Mouse (Mus musculus) limb, embryonic 11.5 days (tissue): ENCODE results near the gene Dlg3. TPM values are rescaled to one million over a fixed set of nuclear protein-coding genes. Genes with fewer than 3 reads are reported as not detected.

ENCODE experiments used
- ATAC-seq: fragments of 200-750 bp; cut with Nextera tagmentation; 2 replicates; pipeline ENCODE4 v1.8.0; 2017; ENCODE audit warnings: low read depth; ENCODE audit not compliant: insufficient number of reproducible peaks, low FRiP score, low TSS enrichment
- DNase-seq: peaks from one replicate; pipeline ENCODE4 v3.0.0-alpha.2; 2015; ENCODE audit warnings: low spot score
- H3K27ac ChIP-seq: fragments of 300-500 bp; sonication (generic); replicated peaks from 2 replicates; pipeline ENCODE4 v1.5.1; 2014; ENCODE audit warnings: low read depth, mild to moderate bottlenecking, low read length
- H3K27me3 ChIP-seq: fragments of 300-500 bp; sonication (generic); 2 replicates; pipeline ENCODE4 v1.6.1; 2014; ENCODE audit warnings: mild to moderate bottlenecking, low read length, mixed read lengths; ENCODE audit not compliant: control insufficient read depth, insufficient read depth
- H3K36me3 ChIP-seq: fragments of 300-500 bp; sonication (generic); 2 replicates; pipeline ENCODE4 v1.6.1; 2014; ENCODE audit warnings: mild to moderate bottlenecking, low read length, moderate library complexity, mixed read lengths; ENCODE audit not compliant: control insufficient read depth, insufficient read depth
- H3K4me1 ChIP-seq: fragments of 300-500 bp; sonication (generic); 2 replicates; pipeline ENCODE4 v1.6.1; 2014; ENCODE audit warnings: low read length, mixed read lengths; ENCODE audit not compliant: control insufficient read depth, insufficient read depth
- H3K4me2 ChIP-seq: fragments of 300-500 bp; sonication (generic); 2 replicates; pipeline ENCODE4 v1.6.1; 2014; ENCODE audit warnings: low read depth, mild to moderate bottlenecking, moderate library complexity; ENCODE audit not compliant: severe bottlenecking
- H3K4me3 ChIP-seq: fragments of 300-500 bp; sonication (generic); 2 replicates; pipeline ENCODE4 v1.5.1; 2014; ENCODE audit warnings: low read depth, low read length
- H3K9ac ChIP-seq: fragments of 300-500 bp; sonication (generic); 2 replicates; pipeline ENCODE4 v1.6.1; 2014; ENCODE audit warnings: mild to moderate bottlenecking, low read length
- H3K9me3 ChIP-seq: fragments of 300-500 bp; sonication (generic); 2 replicates; pipeline ENCODE4 v1.6.1; 2016; ENCODE audit warnings: low read length; ENCODE audit not compliant: control insufficient read depth
- WGBS: fragments of 180-500 bp; shearing (Covaris S2); extraction: QIAGEN DNeasy Blood & Tissue Kit; methylation state at CpG from one replicate; pipeline ENCODE4 v1.1.7; 2014; 5-methylcytosine and 5-hydroxymethylcytosine counted together
- polyA plus RNA-seq: library from polyadenylated mRNA; unstranded; fragments of >200 nt; fragmentation: Nextera tagmentation; extraction: Ambion mirVana; gene quantifications from 2 replicates; pipeline ENCODE4 v1.2.1, GENCODE M21; 2014

Gene Dlg3
- polyA plus RNA-seq, 1 experiment from 2014 or later, result 11.4 TPM

DNA sequence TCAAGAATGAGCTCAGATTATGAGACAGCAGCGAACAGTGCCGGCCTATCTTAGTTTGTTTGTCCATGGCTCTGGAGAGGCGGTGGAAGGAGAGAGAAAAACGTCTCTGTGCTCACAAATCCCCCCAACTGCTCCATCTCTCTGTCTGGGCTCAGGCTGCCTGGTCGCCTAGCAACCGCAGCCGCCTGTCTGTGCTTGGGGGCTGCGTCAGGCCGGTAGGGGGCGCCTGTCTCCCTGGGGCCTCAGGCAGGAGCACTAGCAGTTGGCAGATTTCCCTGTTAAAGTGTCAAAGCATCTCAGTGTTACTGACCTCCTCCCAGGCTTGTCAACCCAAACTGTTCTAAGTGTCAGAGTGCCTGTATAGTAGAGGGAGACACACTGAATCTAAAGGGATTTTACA, 25.6 kb upstream of the Dlg3 start:
- no peak overlapping the region for H3K27ac ChIP-seq
- no peak overlapping the region for H3K4me3 ChIP-seq
- ATAC-seq (no peak), DNase-seq (peak; percentile 68)
- H3K9me3 ChIP-seq, result no peaks in the 10 kb centered on the region
- H3K4me1 ChIP-seq, result no peaks in the 10 kb centered on the region
- no peaks in the 10 kb centered on the region; the same call in 1 of the 2 replicates for H3K27me3 ChIP-seq
- no peaks in the 10 kb centered on the region for H3K36me3 ChIP-seq
- H3K4me2 ChIP-seq, result no peak overlapping the region
- WGBS, result 6% methylated on average over 10 of the region's 10 CpGs
- H3K9ac ChIP-seq, result no peak overlapping the region

DNA sequence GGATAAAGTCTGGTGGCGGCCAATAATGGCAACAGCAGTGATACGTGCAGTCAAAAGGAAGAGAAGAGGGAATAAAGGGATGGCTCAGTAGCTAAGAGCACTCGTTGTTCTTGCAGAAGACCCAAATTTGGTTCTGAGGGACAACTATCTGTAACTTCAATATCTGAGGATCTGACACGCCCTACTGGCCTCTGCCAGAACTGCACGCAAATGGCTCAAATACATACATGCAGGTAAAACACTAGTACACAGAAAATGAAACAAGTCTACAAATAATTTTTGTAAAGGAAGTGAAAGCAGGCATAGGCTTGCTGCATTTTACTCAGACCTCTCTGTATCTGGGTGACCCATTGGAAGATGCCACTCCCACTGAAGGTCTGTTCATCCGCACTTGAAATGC, 1.7 kb upstream of the Dlg3 start:
- H3K4me2 ChIP-seq, result no peak overlapping the region
- no peaks in the 10 kb centered on the region for H3K36me3 ChIP-seq
- H3K4me1 ChIP-seq, result no peaks in the 10 kb centered on the region
- no peaks in the 10 kb centered on the region for H3K9me3 ChIP-seq
- no peak overlapping the region for H3K27ac ChIP-seq
- WGBS, result 85% methylated on average over 6 of the region's 6 CpGs
- H3K9ac ChIP-seq, result no peak overlapping the region
- no peak overlapping the region for H3K4me3 ChIP-seq
- H3K27me3 ChIP-seq, result 0 out of 2 replicates have a peak, but pooled peaks cover 4% of the 10 kb centered on the region
- ATAC-seq (no peak), DNase-seq (no peak)

GRCm38 (mm10) chrX:100767885-100768626, 534 bp downstream of the Dlg3 start:
- H3K9ac ChIP-seq, result 0 out of 2 replicates have a peak overlapping the region, but pooled peaks have one; percentile 22
- 0 out of 2 replicates have a peak, but pooled peaks cover 4% of the 10 kb centered on the region for H3K27me3 ChIP-seq
- no peak for DNase-seq
- no peaks in the 10 kb centered on the region for H3K36me3 ChIP-seq
- no peak overlapping the region for H3K27ac ChIP-seq
- peak overlapping the region; percentile 77 for H3K4me2 ChIP-seq
- H3K4me3 ChIP-seq, result peak overlapping the region; percentile 46
- peak; percentile 47; the same call in 1 of the 2 replicates for ATAC-seq
- H3K9me3 ChIP-seq, result no peaks in the 10 kb centered on the region
- WGBS, result 27% methylated on average over 21 of the region's 36 CpGs
- H3K4me1 ChIP-seq, result no peaks in the 10 kb centered on the region

- Histone ChIP-seq H3K27me3 (0 out of 2 replicates have a peak, but pooled peaks cover 4% of the 10 kb centered on the region), H3K27ac (no peak overlapping the region), H3K36me3 (no peaks in the 10 kb centered on the region), H3K4me3 (no peak overlapping the region), H3K9ac (no peak overlapping the region), H3K9me3 (no peaks in the 10 kb centered on the region), H3K4me2 (no peak overlapping the region), H3K4me1 (no peaks in the 10 kb centered on the region)
- WGBS, result 84% methylated on average over 5 of the region's 5 CpGs
- DNase-seq (no peak), ATAC-seq (no peak)
These were observed 1.8 kb downstream of the Dlg3 start for GRCm38 (mm10) chrX:100769281-100769680.

DNA sequence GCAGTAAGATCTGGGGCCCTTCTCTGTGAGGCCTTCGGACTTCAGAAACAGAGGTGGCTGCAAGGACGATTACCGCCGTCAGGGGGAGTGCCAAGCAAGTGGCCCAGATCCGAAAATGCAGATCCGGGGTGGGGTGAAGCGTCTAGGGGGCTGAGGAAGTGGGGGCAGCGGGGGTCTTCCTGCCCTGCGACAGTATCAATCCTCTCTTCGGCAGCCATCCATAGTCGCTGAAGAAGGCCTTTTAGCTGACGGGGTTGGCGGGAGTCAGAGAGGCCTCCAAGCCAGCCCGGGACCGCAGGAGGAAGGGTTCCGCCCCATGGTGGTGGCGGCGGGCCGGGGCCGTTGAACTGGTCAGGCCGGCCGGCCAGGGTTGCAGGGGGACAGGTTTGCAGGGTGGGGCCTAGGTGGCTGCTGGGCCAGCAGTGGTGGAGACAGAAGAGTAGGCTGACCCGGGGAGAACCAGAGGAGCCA, 6.9 kb downstream of the Dlg3 start:
- DNase-seq, result peak; percentile 74
- peak overlapping the region; percentile 70 for H3K9ac ChIP-seq
- WGBS, result 27% methylated on average over 22 of the region's 23 CpGs
- no peaks in the 10 kb centered on the region for H3K4me1 ChIP-seq
- no peaks in the 10 kb centered on the region for H3K9me3 ChIP-seq
- H3K36me3 ChIP-seq, result no peaks in the 10 kb centered on the region
- no peak overlapping the region for H3K27ac ChIP-seq
- peak overlapping the region; percentile 30 for H3K4me3 ChIP-seq
- ATAC-seq, result no peak
- H3K4me2 ChIP-seq, result peak overlapping the region; percentile 46
- H3K27me3 ChIP-seq, result peaks cover 3% of the 10 kb centered on the region; the same call in 1 of the 2 replicates

- Histone ChIP-seq H3K27me3 (peaks cover 3% of the 10 kb centered on the region; the same call in 1 of the 2 replicates), H3K36me3 (no peaks in the 10 kb centered on the region)
- ATAC-seq, result no peak
These were observed 7.9 kb downstream of the Dlg3 start for GRCm38 (mm10) chrX:100775405-100775804.

GRCm38 (mm10) chrX:100776494-100776893, 9.0 kb downstream of the Dlg3 start:
- H3K4me1 ChIP-seq, result no peaks in the 10 kb centered on the region
- ATAC-seq, result peak; percentile 45; the same call in 1 of the 2 replicates
- H3K4me2 ChIP-seq, result peak overlapping the region; percentile 55; the same call in 1 of the 2 replicates
- peak; percentile 65 for DNase-seq
- H3K9me3 ChIP-seq, result no peaks in the 10 kb centered on the region
- peak overlapping the region; percentile 57; the same call in 1 of the 2 replicates for H3K4me3 ChIP-seq
- 22% methylated on average over 9 of the region's 9 CpGs for WGBS
- H3K9ac ChIP-seq, result no peak overlapping the region
- H3K36me3 ChIP-seq, result no peaks in the 10 kb centered on the region
- H3K27me3 ChIP-seq, result peaks cover 3% of the 10 kb centered on the region; the same call in 1 of the 2 replicates
- no peak overlapping the region for H3K27ac ChIP-seq

More at GRCm38 (mm10) chrX:100775405-100775804, 7.9 kb downstream of the Dlg3 start:
- Histone ChIP-seq H3K4me1 (no peaks in the 10 kb centered on the region), H3K27ac (no peak overlapping the region), H3K9me3 (no peaks in the 10 kb centered on the region), H3K9ac (no peak overlapping the region), H3K4me3 (no peak overlapping the region), H3K4me2 (no peak overlapping the region)
- WGBS, result 85% methylated on average over 3 of the region's 3 CpGs
- DNase-seq, result no peak

GRCm38 (mm10) chrX:100776985-100777654, 9.6 kb downstream of the Dlg3 start:
- H3K27ac ChIP-seq, result peak overlapping the region; percentile 82
- peak; percentile 94 for ATAC-seq
- H3K36me3 ChIP-seq, result no peaks in the 10 kb centered on the region
- no peaks in the 10 kb centered on the region for H3K4me1 ChIP-seq
- peaks cover 3% of the 10 kb centered on the region; the same call in 1 of the 2 replicates for H3K27me3 ChIP-seq
- peak overlapping the region; percentile 81 for H3K9ac ChIP-seq
- H3K4me2 ChIP-seq, result peak overlapping the region; percentile 55
- H3K4me3 ChIP-seq, result peak overlapping the region; percentile 57
- 17% methylated on average over 31 of the region's 49 CpGs for WGBS
- DNase-seq, result peak; percentile 85
- H3K9me3 ChIP-seq, result no peaks in the 10 kb centered on the region
